Mouse (Mus musculus) limb, embryonic 14.5 days (tissue): ENCODE data around the gene Wwc2. TPM values are rescaled to one million over a fixed set of nuclear protein-coding genes. Genes with fewer than 3 reads are reported as not detected.

Source experiments
- ATAC-seq: fragments of 200-750 bp; cut with Nextera tagmentation; 2 replicates; pipeline ENCODE4 v1.8.0; 2017; ENCODE audit warnings: low read depth, moderate number of reproducible peaks, moderate TSS enrichment; ENCODE audit not compliant: low FRiP score
- DNase-seq: peaks from one replicate; pipeline ENCODE4 v3.0.0-alpha.2; 2015; ENCODE audit warnings: low spot score
- H3K27ac ChIP-seq: fragments of 300-500 bp; sonication (generic); replicated peaks from 2 replicates; pipeline ENCODE4 v1.5.1; 2014; ENCODE audit warnings: low read depth, mild to moderate bottlenecking, low read length, moderate library complexity, mixed read lengths
- H3K27me3 ChIP-seq: fragments of 300-500 bp; sonication (generic); 2 replicates; pipeline ENCODE4 v1.6.1; 2014; ENCODE audit warnings: low read length, mixed read lengths; ENCODE audit not compliant: control insufficient read depth, insufficient read depth
- H3K36me3 ChIP-seq: fragments of 300-500 bp; sonication (generic); 2 replicates; pipeline ENCODE4 v1.6.1; 2014; ENCODE audit warnings: mild to moderate bottlenecking, low read length, moderate library complexity, mixed read lengths; ENCODE audit not compliant: control insufficient read depth, insufficient read depth
- H3K4me1 ChIP-seq: fragments of 300-500 bp; sonication (generic); 2 replicates; pipeline ENCODE4 v1.6.1; 2014; ENCODE audit warnings: antibody characterized with exemption, low read length, mixed read lengths; ENCODE audit not compliant: control insufficient read depth, insufficient read depth
- H3K4me2 ChIP-seq: fragments of 300-500 bp; sonication (generic); replicated peaks from 2 replicates; pipeline ENCODE4 v1.6.1; 2014; ENCODE audit warnings: low read depth, mild to moderate bottlenecking, low read length, moderate library complexity; ENCODE audit not compliant: severe bottlenecking
- H3K4me3 ChIP-seq: fragments of 300-500 bp; sonication (generic); replicated peaks from 2 replicates; pipeline ENCODE4 v1.5.1; 2014; ENCODE audit warnings: low read length
- H3K9ac ChIP-seq: fragments of 300-500 bp; sonication (generic); 2 replicates; pipeline ENCODE4 v1.6.1; 2014; ENCODE audit warnings: mild to moderate bottlenecking, low read depth, low read length, moderate library complexity; ENCODE audit not compliant: severe bottlenecking
- H3K9me3 ChIP-seq: fragments of 300-500 bp; sonication (generic); 2 replicates; pipeline ENCODE4 v1.6.1; 2016; ENCODE audit warnings: low read length; ENCODE audit not compliant: control insufficient read depth
- POLR2A ChIP-seq: fragments of 200-500 bp; IDR thresholded peaks from 2 replicates; pipeline ENCODE4 v1.8.0; 2012; ENCODE audit warnings: inconsistent platforms, mild to moderate bottlenecking, moderate library complexity, borderline replicate concordance; ENCODE audit not compliant: insufficient read depth, insufficient read length; ENCODE audit errors: extremely low read depth
- WGBS: fragments of 180-500 bp; shearing (Covaris S2); extraction: QIAGEN DNeasy Blood & Tissue Kit; methylation state at CpG from one replicate; pipeline ENCODE4 v1.1.7; 2014; 5-methylcytosine and 5-hydroxymethylcytosine counted together
- polyA plus RNA-seq, 2 experiments: library from polyadenylated mRNA; depleted of rRNA in 1 of 2; stranded (reverse) in 1 of 2; unstranded in 1 of 2; fragments of >200 nt; fragmentation: Nextera tagmentation in 1 of 2; extraction: Ambion mirVana in 1 of 2; gene quantifications; 2 replicates each; pipeline versions ENCODE4 v1.2.1 to v1.2.3; 2012 to 2014

The Wwc2 gene
- polyA plus RNA-seq, 2 experiments: 10.9 to 13.5 TPM

GRCm38 (mm10) chr8:47849842-47850241 lies 140.9 kb downstream of the Wwc2 start:
- WGBS: 77% methylated on average over 8 of the region's 8 CpGs
- TF ChIP-seq POLR2A: no peak
- DNase-seq (no peak), ATAC-seq (no peak)
- no peak overlapping the region for H3K4me3 ChIP-seq
- no peak overlapping the region for H3K4me2 ChIP-seq
- H3K27ac ChIP-seq: no peak overlapping the region
- no peak overlapping the region for H3K9ac ChIP-seq
- no peaks in the 10 kb centered on the region for H3K27me3 ChIP-seq
- H3K36me3 ChIP-seq: peaks cover 65% of the 10 kb centered on the region
- H3K4me1 ChIP-seq: peaks cover 22% of the 10 kb centered on the region
- H3K9me3 ChIP-seq: no peaks in the 10 kb centered on the region

- peaks cover 19% of the 10 kb centered on the region for H3K4me1 ChIP-seq
- H3K4me3 ChIP-seq: no peak overlapping the region
- no peak overlapping the region for H3K9ac ChIP-seq
- H3K36me3 ChIP-seq: peaks cover 75% of the 10 kb centered on the region
- H3K27ac ChIP-seq: no peak overlapping the region
- ATAC-seq (no peak), DNase-seq (no peak)
- no peaks in the 10 kb centered on the region for H3K9me3 ChIP-seq
- no peak for TF ChIP-seq POLR2A
- no peaks in the 10 kb centered on the region for H3K27me3 ChIP-seq
- no peak overlapping the region for H3K4me2 ChIP-seq
- 95% methylated on average over 6 of the region's 6 CpGs for WGBS
Observed at GRCm38 (mm10) chr8:47847931-47848330, 142.8 kb downstream of the Wwc2 start.

- Histone ChIP-seq H3K36me3 (peaks cover 83% of the 10 kb centered on the region), H3K4me3 (no peak overlapping the region), H3K4me1 (peaks cover 11% of the 10 kb centered on the region), H3K9me3 (no peaks in the 10 kb centered on the region), H3K4me2 (no peak overlapping the region), H3K27me3 (no peaks in the 10 kb centered on the region), H3K9ac (no peak overlapping the region), H3K27ac (no peak overlapping the region)
- ATAC-seq (no peak), DNase-seq (no peak)
- TF ChIP-seq POLR2A: no peak
- 94% methylated on average over 14 of the region's 14 CpGs for WGBS
Observed at GRCm38 (mm10) chr8:47847161-47847560, 143.6 kb downstream of the Wwc2 start.

DNA sequence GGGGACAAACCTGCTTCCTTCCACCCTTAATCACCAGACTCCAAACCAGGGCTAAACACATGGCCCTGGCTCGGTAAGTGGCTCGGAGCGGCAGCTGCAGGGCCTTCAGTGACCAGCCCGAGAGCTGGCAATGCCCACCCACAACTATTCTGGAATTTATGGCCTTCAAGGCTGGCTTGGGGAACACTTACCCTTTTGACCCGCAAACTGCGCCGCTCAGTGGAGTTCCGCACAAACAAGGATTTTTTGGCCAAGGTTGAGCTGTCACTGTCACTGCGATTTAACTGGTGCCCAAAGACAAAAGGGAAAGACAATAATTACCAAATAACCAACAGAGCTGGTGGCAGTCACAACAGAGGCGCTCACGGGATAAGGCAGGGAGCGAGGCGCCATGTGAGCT lies 144.8 kb downstream of the Wwc2 start:
- H3K27me3 ChIP-seq: no peaks in the 10 kb centered on the region
- H3K36me3 ChIP-seq: peaks cover 86% of the 10 kb centered on the region
- no peaks in the 10 kb centered on the region for H3K9me3 ChIP-seq
- no peak overlapping the region for H3K27ac ChIP-seq
- WGBS: 65% methylated on average over 13 of the region's 13 CpGs
- no peak overlapping the region for H3K9ac ChIP-seq
- no peaks in the 10 kb centered on the region for H3K4me1 ChIP-seq
- H3K4me3 ChIP-seq: no peak overlapping the region
- no peak for ATAC-seq
- no peak overlapping the region for H3K4me2 ChIP-seq
- DNase-seq: no peak
- no peak for TF ChIP-seq POLR2A

DNA sequence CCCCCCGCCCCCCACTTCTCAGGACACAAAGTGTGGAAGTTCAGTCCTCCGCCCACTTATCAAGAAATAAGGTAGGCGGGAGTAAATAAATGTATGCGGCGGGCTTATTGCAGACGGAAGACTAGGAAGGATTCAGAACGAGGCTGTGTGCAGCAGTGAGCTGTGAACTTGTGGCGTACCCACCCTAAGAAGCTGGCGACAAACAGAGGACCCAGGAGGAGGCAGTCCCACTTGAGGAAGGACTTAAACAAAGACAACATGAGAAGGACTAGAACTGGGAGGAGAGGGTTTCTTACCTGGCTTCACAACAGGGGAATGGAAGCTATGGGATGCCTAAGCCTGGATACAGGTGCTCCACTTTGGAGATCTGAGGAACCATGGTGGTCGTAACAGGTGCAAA lies 147.1 kb downstream of the Wwc2 start:
- Histone ChIP-seq H3K27ac (no peak overlapping the region), H3K9ac (no peak overlapping the region), H3K4me2 (no peak overlapping the region), H3K9me3 (no peaks in the 10 kb centered on the region), H3K36me3 (peaks cover 80% of the 10 kb centered on the region), H3K27me3 (no peaks in the 10 kb centered on the region), H3K4me3 (no peak overlapping the region), H3K4me1 (no peaks in the 10 kb centered on the region)
- ATAC-seq (no peak), DNase-seq (no peak)
- 97% methylated on average over 10 of the region's 10 CpGs for WGBS
- TF ChIP-seq POLR2A: no peak

- no peak for ATAC-seq
- Histone ChIP-seq H3K36me3 (peaks cover 78% of the 10 kb centered on the region), H3K4me2 (no peak overlapping the region), H3K4me1 (no peaks in the 10 kb centered on the region), H3K27me3 (no peaks in the 10 kb centered on the region), H3K27ac (no peak overlapping the region), H3K9me3 (no peaks in the 10 kb centered on the region), H3K9ac (no peak overlapping the region), H3K4me3 (no peak overlapping the region)
- no peak for TF ChIP-seq POLR2A
- WGBS: 79% methylated on average over 7 of the region's 7 CpGs
- no peak for DNase-seq
Observed at GRCm38 (mm10) chr8:47843063-47843462, 147.7 kb downstream of the Wwc2 start.
